Mouse (Mus musculus): Measurements from ENCODE around the gene Cd248. TPM values are rescaled to one million over a fixed set of nuclear protein-coding genes. Genes with fewer than 3 reads are reported as not detected.
A peak's percentile ranks its signal among the peaks of the same experiment; 100 is the strongest.
"Not testable (repeated sequence)": the region's sequence is repeated elsewhere in the genome, so short reads cannot be mapped to it uniquely, and the experiment has no call there.

Cd248 gene
- polyA plus RNA-seq, 1 experiment from 2014 or later, result 19.9 TPM

GRCm38 (mm10) chr19:5084834-5085144, 16.9 kb downstream of the Cd248 start:
- Histone ChIP-seq H3K36me3 (0 out of 2 replicates have a peak, but pooled peaks cover 2% of the 10 kb centered on the region), H3K27ac (replicated peaks) (peak overlapping the region; percentile 62), H3K27me3 (replicated peaks) (peaks cover 65% of the 10 kb centered on the region), H3K4me3 (replicated peaks) (peak overlapping the region; percentile 58), H3K9me3 (replicated peaks) (no peaks in the 10 kb centered on the region), H3K9ac (replicated peaks) (peak overlapping the region; percentile 77), H3K4me1 (peaks cover 40% of the 10 kb centered on the region), H3K4me2 (peak overlapping the region; percentile 70)
- ATAC-seq (ENCODE audit: low FRiP score), result no peak
- WGBS, result 3% methylated on average over 15 of the region's 15 CpGs

- H3K36me3 ChIP-seq, result peaks cover 4% of the 10 kb centered on the region; the same call in 1 of the 2 replicates
- peaks cover 60% of the 10 kb centered on the region for H3K27me3 ChIP-seq (replicated peaks)
- no peak for ATAC-seq (ENCODE audit: low FRiP score)
- H3K4me3 ChIP-seq (replicated peaks), result peak within 1 kb of the TSS; percentile 58
- H3K9me3 ChIP-seq (replicated peaks), result no peaks in the 10 kb centered on the region
- H3K4me2 ChIP-seq, result peak within 1 kb of the TSS; percentile 70
- H3K9ac ChIP-seq (replicated peaks), result peak within 1 kb of the TSS; percentile 77
- peak within 1 kb of the TSS; percentile 62 for H3K27ac ChIP-seq (replicated peaks)
- peaks cover 42% of the 10 kb centered on the region for H3K4me1 ChIP-seq
- under 1% methylated on average over 60 of the region's 69 CpGs for WGBS
Observed at GRCm38 (mm10) chr19:5085145-5085863, 17.4 kb downstream of the Cd248 start, which contains the start of gene Tmem151a. Gene Tmem151a (minus strand): TSS chr19:5085531.

GRCm38 (mm10) chr19:5086533-5086932, 18.7 kb downstream of the Cd248 start:
- Histone ChIP-seq H3K36me3 (peaks cover 17% of the 10 kb centered on the region), H3K27me3 (replicated peaks) (peaks cover 48% of the 10 kb centered on the region), H3K4me1 (peaks cover 44% of the 10 kb centered on the region)
- not testable (repeated sequence) for ATAC-seq (ENCODE audit: low FRiP score); H3K27ac ChIP-seq (replicated peaks); H3K9ac ChIP-seq (replicated peaks); H3K4me2 ChIP-seq; H3K9me3 ChIP-seq (replicated peaks); H3K4me3 ChIP-seq (replicated peaks)
- 53% methylated on average over 4 of the region's 4 CpGs for WGBS

- Histone ChIP-seq H3K27ac (replicated peaks) (peak within 1 kb of the TSS; percentile 93), H3K36me3 (peaks cover 32% of the 10 kb centered on the region), H3K4me3 (replicated peaks) (peak within 1 kb of the TSS; percentile 69), H3K4me2 (peak within 1 kb of the TSS; percentile 84), H3K27me3 (replicated peaks) (peaks cover 32% of the 10 kb centered on the region), H3K4me1 (peaks cover 55% of the 10 kb centered on the region), H3K9me3 (replicated peaks) (no peaks in the 10 kb centered on the region), H3K9ac (replicated peaks) (peak within 1 kb of the TSS; percentile 71)
- ATAC-seq (ENCODE audit: low FRiP score), result peak; percentile 91
- WGBS, result under 1% methylated on average over 58 of the region's 58 CpGs
Observed at GRCm38 (mm10) chr19:5087884-5088728, 20.2 kb downstream of the Cd248 start, which contains the start of gene Yif1a. Gene Yif1a (plus strand): TSS chr19:5088538.

DNA sequence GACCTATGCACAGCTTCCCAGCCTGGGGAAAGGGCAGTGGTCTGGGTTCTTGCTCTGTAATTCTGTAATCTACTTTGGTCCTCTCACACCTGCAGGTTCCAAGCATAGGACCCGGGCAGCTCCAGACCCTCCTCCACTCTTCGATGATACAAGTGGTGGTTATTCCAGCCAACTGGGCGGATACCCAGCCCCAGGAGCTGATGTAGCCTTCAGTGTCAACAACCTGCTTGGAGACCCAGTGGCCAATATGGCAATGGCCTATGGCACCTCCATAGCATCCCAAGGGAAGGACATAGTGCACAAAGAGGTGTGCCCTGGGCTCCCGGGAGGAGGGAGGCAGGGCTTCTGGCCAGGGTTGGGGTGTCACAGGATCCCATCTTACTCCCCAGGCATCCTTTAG, 21.4 kb downstream of the Cd248 start:
- H3K9ac ChIP-seq (replicated peaks), result peak overlapping the region; percentile 71
- H3K4me2 ChIP-seq, result peak overlapping the region; percentile 84
- H3K4me3 ChIP-seq (replicated peaks), result peak overlapping the region; percentile 69
- peaks cover 62% of the 10 kb centered on the region for H3K4me1 ChIP-seq
- ATAC-seq (ENCODE audit: low FRiP score), result no peak
- H3K27ac ChIP-seq (replicated peaks), result no peak overlapping the region
- H3K9me3 ChIP-seq (replicated peaks), result no peaks in the 10 kb centered on the region
- WGBS, result 85% methylated on average over 4 of the region's 4 CpGs
- H3K27me3 ChIP-seq (replicated peaks), result peaks cover 21% of the 10 kb centered on the region
- peaks cover 39% of the 10 kb centered on the region for H3K36me3 ChIP-seq

GRCm38 (mm10) chr19:5092083-5092482, 24.2 kb downstream of the Cd248 start:
- Histone ChIP-seq H3K27ac (replicated peaks) (0 out of 2 replicates have a peak overlapping the region, but pooled peaks have one; percentile 5), H3K9ac (replicated peaks) (0 out of 2 replicates have a peak overlapping the region, but pooled peaks have one; percentile 5), H3K36me3 (peaks cover 39% of the 10 kb centered on the region), H3K4me2 (no peak overlapping the region), H3K4me3 (replicated peaks) (no peak overlapping the region), H3K9me3 (replicated peaks) (no peaks in the 10 kb centered on the region), H3K4me1 (peaks cover 73% of the 10 kb centered on the region), H3K27me3 (replicated peaks) (no peaks in the 10 kb centered on the region)
- 83% methylated on average over 10 of the region's 10 CpGs for WGBS
- no peak for ATAC-seq (ENCODE audit: low FRiP score)

DNA sequence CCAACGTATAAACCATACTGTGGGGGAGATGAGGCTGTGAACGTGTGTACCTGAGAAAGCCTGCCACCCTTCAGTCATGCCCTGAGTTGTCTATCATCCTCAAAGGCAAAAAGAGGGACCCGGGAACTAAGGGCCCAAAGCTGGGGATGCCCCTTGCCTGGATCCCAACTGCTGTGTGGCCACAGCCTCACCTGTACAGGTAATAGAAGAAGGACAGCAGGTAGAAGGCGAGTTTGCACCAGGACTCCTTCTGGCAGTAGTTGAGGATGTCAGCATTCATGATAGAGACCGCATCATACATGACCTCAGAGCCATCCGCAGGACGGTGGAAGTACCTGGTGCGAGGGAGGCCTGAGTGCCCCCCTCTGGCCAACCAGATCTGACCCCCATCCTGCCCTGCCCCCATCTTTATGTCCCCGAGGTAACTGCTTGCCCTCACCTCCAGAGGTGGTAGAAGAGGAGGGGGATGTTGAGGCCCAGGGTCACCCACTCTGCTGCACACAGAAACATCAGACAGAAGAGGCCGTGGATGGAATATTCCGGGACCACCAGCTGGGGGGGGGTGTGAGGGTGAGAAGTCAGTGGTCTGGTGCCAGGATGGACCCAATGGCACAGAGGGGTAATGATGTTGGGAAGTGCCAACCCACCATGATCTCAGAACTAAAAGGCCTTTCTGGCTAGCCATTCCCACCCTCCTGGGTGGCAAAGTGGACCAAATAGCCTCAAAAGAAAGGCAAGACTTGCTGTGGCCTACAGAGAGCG, 25.8 kb downstream of the Cd248 start:
- 74% methylated on average over 12 of the region's 12 CpGs for WGBS
- ATAC-seq (ENCODE audit: low FRiP score), result no peak

DNA sequence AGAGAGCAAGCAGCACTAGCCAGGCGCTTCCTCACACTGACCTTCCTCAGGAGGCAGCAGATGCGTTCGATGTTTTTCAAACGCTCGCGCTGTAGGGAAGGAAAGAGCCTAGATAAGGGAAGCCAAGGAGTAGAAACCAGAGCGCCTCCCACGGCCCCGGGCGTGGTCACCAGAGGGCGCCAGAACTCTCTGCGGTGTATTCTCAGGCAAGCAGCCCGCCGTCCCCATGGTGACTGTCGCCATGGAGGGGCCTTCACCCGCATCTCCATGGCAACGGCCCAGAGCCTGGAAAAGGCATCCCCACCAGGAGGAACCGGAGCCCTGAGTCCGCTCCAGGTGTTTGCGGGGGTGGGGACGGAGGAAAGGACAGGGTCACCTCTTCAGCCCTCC, 26.4 kb downstream of the Cd248 start:
- peak overlapping the region; percentile 80 for H3K4me2 ChIP-seq
- 0% methylated on average over 21 of the region's 21 CpGs for WGBS
- H3K27ac ChIP-seq (replicated peaks), result peak overlapping the region; percentile 95
- peak overlapping the region; percentile 90 for H3K4me3 ChIP-seq (replicated peaks)
- peaks cover 76% of the 10 kb centered on the region for H3K4me1 ChIP-seq
- ATAC-seq (ENCODE audit: low FRiP score), result peak; percentile 67
- H3K9me3 ChIP-seq (replicated peaks), result no peaks in the 10 kb centered on the region
- no peaks in the 10 kb centered on the region for H3K27me3 ChIP-seq (replicated peaks)
- H3K9ac ChIP-seq (replicated peaks), result peak overlapping the region; percentile 99
- peaks cover 39% of the 10 kb centered on the region for H3K36me3 ChIP-seq

More for the DNA sequence above, 25.8 kb downstream of the Cd248 start:
- Histone ChIP-seq H3K4me1 (peaks cover 76% of the 10 kb centered on the region), H3K9ac (replicated peaks) (peak overlapping the region; percentile 99; the same call in 1 of the 2 replicates), H3K36me3 (peaks cover 39% of the 10 kb centered on the region), H3K9me3 (replicated peaks) (no peaks in the 10 kb centered on the region), H3K4me2 (peak overlapping the region; percentile 80), H3K4me3 (replicated peaks) (peak overlapping the region; percentile 90; the same call in 1 of the 2 replicates), H3K27me3 (replicated peaks) (no peaks in the 10 kb centered on the region), H3K27ac (replicated peaks) (peak overlapping the region; percentile 95)

DNA sequence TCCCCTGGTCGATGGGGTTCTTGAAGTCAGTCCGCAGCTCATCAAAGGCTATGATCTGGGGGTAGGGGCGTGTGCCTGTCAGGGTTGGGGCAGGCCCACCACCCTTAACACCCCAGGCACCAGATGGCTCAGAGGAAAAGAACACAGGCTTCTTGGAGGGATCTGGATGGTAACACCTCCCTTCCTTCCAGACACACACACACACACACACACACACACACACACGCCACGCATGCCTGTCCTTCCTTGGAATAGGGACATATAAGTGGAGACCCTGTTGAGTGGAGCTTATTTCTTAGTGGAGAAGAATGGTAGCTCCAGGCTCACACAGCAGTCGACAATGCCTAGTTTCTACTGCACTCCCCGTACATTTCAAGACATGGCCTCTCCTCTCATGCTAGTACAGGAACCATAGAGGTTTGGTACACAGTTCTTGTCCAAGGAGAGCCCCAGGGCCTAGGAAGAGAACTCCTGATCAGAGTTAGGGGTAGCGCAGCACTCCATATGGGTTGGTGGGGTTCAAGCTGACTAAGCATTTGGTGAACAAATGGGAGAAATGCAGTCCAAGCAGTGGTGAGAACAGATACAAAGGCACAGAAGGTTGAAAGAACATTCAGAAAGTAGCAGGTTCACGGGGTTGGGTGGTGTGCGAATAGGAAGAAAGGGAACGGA, 27.0 kb downstream of the Cd248 start:
- Histone ChIP-seq H3K27me3 (replicated peaks) (no peaks in the 10 kb centered on the region), H3K4me1 (peaks cover 75% of the 10 kb centered on the region), H3K9me3 (replicated peaks) (no peaks in the 10 kb centered on the region), H3K36me3 (peaks cover 42% of the 10 kb centered on the region), H3K9ac (replicated peaks) (peak overlapping the region; percentile 99), H3K27ac (replicated peaks) (peak overlapping the region; percentile 95), H3K4me3 (replicated peaks) (peak overlapping the region; percentile 90), H3K4me2 (peak overlapping the region; percentile 80)
- peak; percentile 22; the same call in 1 of the 2 replicates for ATAC-seq (ENCODE audit: low FRiP score)
- WGBS, result 25% methylated on average over 11 of the region's 11 CpGs

GRCm38 (mm10) chr19:5095887-5096474, 28.1 kb downstream of the Cd248 start:
- Histone ChIP-seq H3K9me3 (replicated peaks) (no peaks in the 10 kb centered on the region), H3K9ac (replicated peaks) (peak overlapping the region; percentile 99), H3K27ac (replicated peaks) (peak overlapping the region; percentile 95), H3K4me2 (peak overlapping the region; percentile 80), H3K36me3 (peaks cover 45% of the 10 kb centered on the region), H3K4me1 (peaks cover 74% of the 10 kb centered on the region), H3K27me3 (replicated peaks) (no peaks in the 10 kb centered on the region), H3K4me3 (replicated peaks) (peak overlapping the region; percentile 90)
- no peak for ATAC-seq (ENCODE audit: low FRiP score)
- 10% methylated on average over 9 of the region's 9 CpGs for WGBS
